Mouse (Mus musculus): Measurements from ENCODE around the gene Dglucy. TPM values are rescaled to one million over a fixed set of nuclear protein-coding genes. Genes with fewer than 3 reads are reported as not detected.
A peak's percentile ranks its signal among the peaks of the same experiment; 100 is the strongest.
"Not testable (repeated sequence)": the region's sequence is repeated elsewhere in the genome, so short reads cannot be mapped to it uniquely, and the experiment has no call there.

The Dglucy gene
- polyA plus RNA-seq, 1 experiment, result 6.4 TPM

- no peak for DNase-seq
- Histone ChIP-seq H3K4me1 (ENCODE audit: control insufficient read depth, insufficient read depth, low read length) (peaks cover 12% of the 10 kb centered on the region), H3K4me3 (replicated peaks; ENCODE audit: extremely low read depth, low read depth, low read length) (peak overlapping the region; percentile 13)
- 54% methylated on average over 10 of the region's 10 CpGs for WGBS
- TF ChIP-seq CTCF (IDR thresholded peaks at IDR 0.05; ENCODE audit: insufficient read depth, low read length) (no peak), POLR2A (IDR thresholded peaks at IDR 0.05; ENCODE audit: borderline replicate concordance, extremely low read depth, low read depth, low read length) (no peak)
These were observed 452 bp upstream of the Dglucy start for GRCm38 (mm10) chr12:100778276-100778933.

- TF ChIP-seq POLR2A (IDR thresholded peaks at IDR 0.05; ENCODE audit: borderline replicate concordance, extremely low read depth, low read depth, low read length) (no peak), CTCF (IDR thresholded peaks at IDR 0.05; ENCODE audit: insufficient read depth, low read length) (no peak)
- H3K4me3 ChIP-seq (replicated peaks; ENCODE audit: extremely low read depth, low read depth, low read length), result no peak overlapping the region
- peaks cover 12% of the 10 kb centered on the region for H3K4me1 ChIP-seq (ENCODE audit: control insufficient read depth, insufficient read depth, low read length)
- no peak for DNase-seq
- whole genome bisulfite sequencing, result 94% methylated on average over 10 of the region's 10 CpGs
These were observed 1.6 kb downstream of the Dglucy start for GRCm38 (mm10) chr12:100780416-100780815.

GRCm38 (mm10) chr12:100781428-100782120 lies 2.7 kb downstream of the Dglucy start:
- no peak overlapping the region for H3K4me3 ChIP-seq (replicated peaks; ENCODE audit: extremely low read depth, low read depth, low read length)
- 83% methylated on average over 13 of the region's 13 CpGs for WGBS
- no peak for DNase-seq
- TF ChIP-seq POLR2A (IDR thresholded peaks at IDR 0.05; ENCODE audit: borderline replicate concordance, extremely low read depth, low read depth, low read length), result no peak
- no peak for TF ChIP-seq CTCF (IDR thresholded peaks at IDR 0.05; ENCODE audit: insufficient read depth, low read length)
- H3K4me1 ChIP-seq (ENCODE audit: control insufficient read depth, insufficient read depth, low read length), result peaks cover 6% of the 10 kb centered on the region

GRCm38 (mm10) chr12:100784152-100784551 lies 5.3 kb downstream of the Dglucy start:
- TF ChIP-seq CTCF (IDR thresholded peaks at IDR 0.05; ENCODE audit: insufficient read depth, low read length) (no peak), POLR2A (IDR thresholded peaks at IDR 0.05; ENCODE audit: borderline replicate concordance, extremely low read depth, low read depth, low read length) (no peak)
- WGBS, result 83% methylated on average over 2 of the region's 2 CpGs

GRCm38 (mm10) chr12:100785344-100785743 lies 6.5 kb downstream of the Dglucy start:
- no peak for TF ChIP-seq CTCF (IDR thresholded peaks at IDR 0.05; ENCODE audit: insufficient read depth, low read length)
- no peak for TF ChIP-seq POLR2A (IDR thresholded peaks at IDR 0.05; ENCODE audit: borderline replicate concordance, extremely low read depth, low read depth, low read length)
- H3K4me1 ChIP-seq (ENCODE audit: control insufficient read depth, insufficient read depth, low read length), result no peaks in the 10 kb centered on the region
- 31% methylated on average over 7 of the region's 7 CpGs for WGBS
- H3K4me3 ChIP-seq (replicated peaks; ENCODE audit: extremely low read depth, low read depth, low read length), result no peak overlapping the region
- DNase-seq, result no peak

More at GRCm38 (mm10) chr12:100784152-100784551, 5.3 kb downstream of the Dglucy start:
- peaks cover 3% of the 10 kb centered on the region for H3K4me1 ChIP-seq (ENCODE audit: control insufficient read depth, insufficient read depth, low read length)
- H3K4me3 ChIP-seq (replicated peaks; ENCODE audit: extremely low read depth, low read depth, low read length), result no peak overlapping the region
- DNase-seq, result no peak

- TF ChIP-seq CTCF (IDR thresholded peaks at IDR 0.05; ENCODE audit: insufficient read depth, low read length) (no peak), POLR2A (IDR thresholded peaks at IDR 0.05; ENCODE audit: borderline replicate concordance, extremely low read depth, low read depth, low read length) (no peak)
- WGBS, result 36% methylated on average over 3 of the region's 3 CpGs
- Histone ChIP-seq H3K4me1 (ENCODE audit: control insufficient read depth, insufficient read depth, low read length) (no peaks in the 10 kb centered on the region), H3K4me3 (replicated peaks; ENCODE audit: extremely low read depth, low read depth, low read length) (no peak overlapping the region)
- no peak for DNase-seq
These were observed 11.2 kb downstream of the Dglucy start for GRCm38 (mm10) chr12:100789981-100790550.

- no peak for TF ChIP-seq POLR2A (IDR thresholded peaks at IDR 0.05; ENCODE audit: borderline replicate concordance, extremely low read depth, low read depth, low read length)
- no peak for TF ChIP-seq CTCF (IDR thresholded peaks at IDR 0.05; ENCODE audit: insufficient read depth, low read length)
- DNase-seq, result no peak
- Histone ChIP-seq H3K4me1 (ENCODE audit: control insufficient read depth, insufficient read depth, low read length) (no peaks in the 10 kb centered on the region), H3K4me3 (replicated peaks; ENCODE audit: extremely low read depth, low read depth, low read length) (no peak overlapping the region)
- 77% methylated on average over 6 of the region's 6 CpGs for whole genome bisulfite sequencing
These were observed 12.6 kb downstream of the Dglucy start for GRCm38 (mm10) chr12:100791425-100791824.

GRCm38 (mm10) chr12:100794450-100795230 lies 15.8 kb downstream of the Dglucy start:
- 71% methylated on average over 7 of the region's 7 CpGs for WGBS
- DNase-seq, result no peak
- H3K4me3 ChIP-seq (replicated peaks; ENCODE audit: extremely low read depth, low read depth, low read length), result no peak overlapping the region
- no peaks in the 10 kb centered on the region for H3K4me1 ChIP-seq (ENCODE audit: control insufficient read depth, insufficient read depth, low read length)
- TF ChIP-seq POLR2A (IDR thresholded peaks at IDR 0.05; ENCODE audit: borderline replicate concordance, extremely low read depth, low read depth, low read length) (no peak), CTCF (IDR thresholded peaks at IDR 0.05; ENCODE audit: insufficient read depth, low read length) (no peak)

- no peak for DNase-seq
- TF ChIP-seq CTCF (IDR thresholded peaks at IDR 0.05; ENCODE audit: insufficient read depth, low read length) (no peak), POLR2A (IDR thresholded peaks at IDR 0.05; ENCODE audit: borderline replicate concordance, extremely low read depth, low read depth, low read length) (no peak)
- no peak overlapping the region for H3K4me3 ChIP-seq (replicated peaks; ENCODE audit: extremely low read depth, low read depth, low read length)
- H3K4me1 ChIP-seq (ENCODE audit: control insufficient read depth, insufficient read depth, low read length), result no peaks in the 10 kb centered on the region
- WGBS, result 73% methylated on average over 7 of the region's 7 CpGs
These were observed 16.7 kb downstream of the Dglucy start for GRCm38 (mm10) chr12:100795390-100796036.

GRCm38 (mm10) chr12:100803391-100803790 lies 24.5 kb downstream of the Dglucy start:
- DNase-seq; H3K4me3 ChIP-seq (replicated peaks; ENCODE audit: extremely low read depth, low read depth, low read length); H3K4me1 ChIP-seq (ENCODE audit: control insufficient read depth, insufficient read depth, low read length): not testable (repeated sequence)
- WGBS, result 95% methylated on average over 19 of the region's 19 CpGs

Measured in lung, adult 2 months (tissue).